Mouse (Mus musculus): ENCODE measurements around the gene Mast1.

DNA sequence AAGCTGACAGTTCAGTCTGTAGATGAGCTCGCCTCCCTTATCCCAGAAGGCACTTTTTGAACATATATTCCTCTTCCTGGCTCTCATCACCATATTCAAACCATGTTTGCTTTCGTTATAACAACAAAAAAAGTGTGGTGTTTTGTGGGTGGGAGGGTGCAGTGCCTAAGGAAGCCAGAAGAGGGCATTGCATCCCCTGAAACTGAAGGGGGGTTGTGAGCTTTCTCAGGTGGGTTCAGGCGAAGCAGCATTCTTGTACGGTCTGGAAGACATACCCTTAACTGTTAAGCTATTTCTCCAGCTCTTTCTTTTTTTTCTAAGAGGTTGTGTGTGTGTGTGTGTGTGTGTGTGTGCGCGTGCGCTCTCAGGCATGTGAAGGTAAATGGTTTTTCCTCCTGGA lies 38.3 kb upstream of the Mast1 start:
- peak; percentile 86 for TF ChIP-seq CTCF (IDR thresholded peaks at IDR 0.05; ENCODE audit: low read depth)
- 0 out of 2 replicates have a peak, but pooled peaks have one; percentile 18 for TF ChIP-seq EP300 (IDR thresholded peaks at IDR 0.05; ENCODE audit: low read depth)
